Mouse (Mus musculus) limb, embryonic 15.5 days (tissue): ENCODE data around the gene Gypa. TPM values are rescaled to one million over a fixed set of nuclear protein-coding genes. Genes with fewer than 3 reads are reported as not detected.

Experiments used
- ATAC-seq: fragments of 200-750 bp; cut with Nextera tagmentation; 2 replicates; pipeline ENCODE4 v1.8.0; 2017; ENCODE audit warnings: low read depth, moderate TSS enrichment; ENCODE audit not compliant: insufficient number of reproducible peaks, low FRiP score, low TSS enrichment
- H3K27ac ChIP-seq: fragments of 300-500 bp; sonication (generic); 2 replicates; pipeline ENCODE4 v1.5.1; 2015; ENCODE audit warnings: moderate library complexity, mild to moderate bottlenecking, inconsistent platforms
- H3K27me3 ChIP-seq: fragments of 300-500 bp; sonication (generic); 2 replicates; pipeline ENCODE4 v1.6.1; 2015; ENCODE audit warnings: inconsistent platforms
- H3K36me3 ChIP-seq: fragments of 300-500 bp; sonication (generic); 2 replicates; pipeline ENCODE4 v1.6.1; 2015; ENCODE audit warnings: inconsistent platforms
- H3K4me1 ChIP-seq: fragments of 300-500 bp; sonication (generic); 2 replicates; pipeline ENCODE4 v1.6.1; 2015; ENCODE audit warnings: inconsistent platforms
- H3K4me2 ChIP-seq: fragments of 300-500 bp; sonication (generic); 2 replicates; pipeline ENCODE4 v1.6.1; 2015; ENCODE audit warnings: mild to moderate bottlenecking, inconsistent platforms
- H3K4me3 ChIP-seq: fragments of 300-500 bp; sonication (generic); 2 replicates; pipeline ENCODE4 v1.5.1; 2015; ENCODE audit warnings: mild to moderate bottlenecking, inconsistent platforms
- H3K9ac ChIP-seq: fragments of 300-500 bp; sonication (generic); 2 replicates; pipeline ENCODE4 v1.6.1; 2015; ENCODE audit warnings: inconsistent platforms
- H3K9me3 ChIP-seq: fragments of 300-500 bp; sonication (generic); 2 replicates; pipeline ENCODE4 v1.6.1; 2016; ENCODE audit warnings: inconsistent platforms
- WGBS: fragments of 180-500 bp; shearing (Covaris S2); methylation state at CpG from one replicate; pipeline ENCODE4 v1.1.7; 2015; 5-methylcytosine and 5-hydroxymethylcytosine counted together
- polyA plus RNA-seq: library from polyadenylated mRNA; unstranded; fragments of >200 nt; fragmentation: Nextera tagmentation; extraction: Ambion mirVana; gene quantifications from 2 replicates; pipeline ENCODE4 v1.2.1, GENCODE M21; 2015

The Gypa gene
- polyA plus RNA-seq: 5.7 and 9.4 TPM in 2 replicates

GRCm38 (mm10) chr8:80493523-80494345 lies at the start of gene Gypa:
Gypa (plus strand) TSS chr8:80493781.
- Histone ChIP-seq H3K9me3 (no peaks in the 10 kb centered on the region), H3K27me3 (no peaks in the 10 kb centered on the region), H3K9ac (0 out of 2 replicates have a peak within 1 kb of the TSS, but pooled peaks have one; percentile 26), H3K4me2 (peak within 1 kb of the TSS; percentile 80), H3K27ac (no peak within 1 kb of the TSS), H3K4me1 (0 out of 2 replicates have a peak, but pooled peaks cover 7% of the 10 kb centered on the region), H3K4me3 (peak within 1 kb of the TSS; percentile 50), H3K36me3 (no peaks in the 10 kb centered on the region)
- WGBS: 28% methylated on average over 14 of the region's 14 CpGs
- ATAC-seq: no peak

GRCm38 (mm10) chr8:80444534-80445072 lies 49.0 kb upstream of the Gypa start:
- Histone ChIP-seq H3K4me2 (no peak overlapping the region), H3K9ac (no peak overlapping the region), H3K27ac (no peak overlapping the region), H3K4me1 (no peaks in the 10 kb centered on the region), H3K27me3 (no peaks in the 10 kb centered on the region), H3K9me3 (no peaks in the 10 kb centered on the region), H3K36me3 (no peaks in the 10 kb centered on the region), H3K4me3 (no peak overlapping the region)
- no peak for ATAC-seq
- WGBS: 68% methylated on average over 4 of the region's 4 CpGs

DNA sequence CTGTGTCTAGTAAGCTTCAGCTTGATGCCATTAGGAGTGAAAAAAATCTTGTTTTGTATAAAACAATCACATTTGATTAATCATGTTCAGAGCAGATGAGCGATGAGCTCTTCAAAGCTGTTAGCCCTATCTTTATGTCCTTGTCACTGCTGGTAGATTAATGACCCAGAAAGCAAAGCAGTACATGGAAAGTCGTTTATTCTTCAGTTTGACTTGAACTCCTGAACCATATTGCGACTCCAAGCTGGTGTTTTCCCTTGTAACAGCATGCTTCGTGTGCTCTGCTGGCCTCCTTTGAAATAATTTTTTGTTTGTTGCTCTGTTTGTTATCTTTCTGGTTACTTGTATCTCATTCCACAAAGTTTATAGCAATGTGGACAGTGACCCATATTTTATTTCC lies 46.4 kb upstream of the Gypa start:
- Histone ChIP-seq H3K27ac (no peak overlapping the region), H3K27me3 (no peaks in the 10 kb centered on the region), H3K4me2 (no peak overlapping the region), H3K9ac (no peak overlapping the region), H3K4me1 (0 out of 2 replicates have a peak, but pooled peaks cover 3% of the 10 kb centered on the region), H3K9me3 (no peaks in the 10 kb centered on the region), H3K36me3 (no peaks in the 10 kb centered on the region), H3K4me3 (no peak overlapping the region)
- ATAC-seq: no peak
- 66% methylated on average over 4 of the region's 4 CpGs for WGBS

DNA sequence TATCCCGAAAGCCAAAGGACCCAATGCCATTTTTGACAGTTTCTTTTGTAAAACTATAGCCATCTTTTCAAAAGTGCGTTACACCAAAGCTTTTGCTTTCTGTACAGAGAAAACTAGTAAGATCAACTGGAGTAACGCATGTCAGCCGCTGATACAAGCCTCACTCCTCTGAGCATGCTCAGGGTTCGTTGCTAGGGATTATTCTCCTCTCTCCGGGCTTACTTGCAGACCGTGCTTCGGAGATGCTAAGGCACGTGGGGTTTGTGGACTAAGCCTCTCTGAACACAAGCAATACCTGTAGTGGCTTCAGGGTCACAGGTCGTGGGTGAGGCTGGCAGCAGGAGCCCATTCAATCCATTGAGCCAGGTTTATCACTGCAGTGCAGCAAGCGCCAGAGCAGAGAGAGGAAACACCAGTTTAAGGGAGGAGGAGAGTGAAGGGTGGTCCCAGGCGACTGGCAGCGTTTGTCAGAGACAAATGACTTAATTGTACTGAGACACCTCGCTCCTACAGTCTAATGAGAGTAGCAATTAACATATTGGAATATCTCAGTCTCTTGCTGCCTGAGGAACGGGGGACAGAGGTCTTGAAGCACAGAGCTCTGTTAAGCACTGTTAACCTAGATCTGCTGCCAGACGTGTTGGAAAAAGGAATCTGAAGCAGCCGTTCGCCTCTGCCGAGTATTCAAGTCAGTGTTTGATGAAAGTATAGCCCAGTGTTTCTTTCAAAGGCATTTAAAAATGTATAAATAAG lies 41.5 kb upstream of the Gypa start:
- Histone ChIP-seq H3K9ac (no peak overlapping the region), H3K27me3 (no peaks in the 10 kb centered on the region), H3K4me3 (no peak overlapping the region), H3K4me2 (no peak overlapping the region), H3K27ac (no peak overlapping the region), H3K9me3 (no peaks in the 10 kb centered on the region), H3K36me3 (no peaks in the 10 kb centered on the region), H3K4me1 (0 out of 2 replicates have a peak, but pooled peaks cover 3% of the 10 kb centered on the region)
- ATAC-seq: no peak
- WGBS: 45% methylated on average over 19 of the region's 19 CpGs

DNA sequence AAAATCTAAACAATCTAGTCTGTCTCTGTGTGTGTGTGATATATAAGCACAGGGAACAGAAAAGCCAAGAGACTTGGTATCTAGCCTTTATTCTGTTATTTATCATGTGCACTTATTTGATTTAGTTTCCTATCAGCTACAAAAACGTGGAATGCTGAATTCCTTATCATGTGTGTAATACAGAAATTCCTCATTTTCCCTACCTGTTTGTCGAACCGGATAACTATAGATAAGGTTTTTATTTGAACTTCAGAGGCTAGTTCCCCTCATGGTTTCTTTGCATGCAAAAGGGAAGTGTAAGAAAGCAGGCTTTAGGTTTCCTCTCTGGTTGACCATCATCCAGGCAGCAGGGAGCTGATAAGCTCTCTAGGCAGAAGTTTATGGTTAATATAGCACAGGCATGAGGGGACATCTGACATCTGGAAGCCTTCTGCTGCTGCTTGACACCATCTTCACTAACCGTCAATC lies 30.1 kb upstream of the Gypa start:
- Histone ChIP-seq H3K36me3 (no peaks in the 10 kb centered on the region), H3K4me2 (no peak overlapping the region), H3K4me1 (no peaks in the 10 kb centered on the region), H3K27me3 (no peaks in the 10 kb centered on the region), H3K9me3 (no peaks in the 10 kb centered on the region), H3K27ac (no peak overlapping the region), H3K4me3 (no peak overlapping the region), H3K9ac (no peak overlapping the region)
- WGBS: 70% methylated on average over 4 of the region's 4 CpGs
- no peak for ATAC-seq

GRCm38 (mm10) chr8:80474971-80475370 lies 18.6 kb upstream of the Gypa start:
- no peak overlapping the region for H3K4me3 ChIP-seq
- H3K9ac ChIP-seq: no peak overlapping the region
- peaks cover 4% of the 10 kb centered on the region; the same call in 1 of the 2 replicates for H3K27me3 ChIP-seq
- no peak overlapping the region for H3K4me2 ChIP-seq
- H3K4me1 ChIP-seq: no peaks in the 10 kb centered on the region
- WGBS: 46% methylated on average over 7 of the region's 7 CpGs
- no peak overlapping the region for H3K27ac ChIP-seq
- no peaks in the 10 kb centered on the region for H3K36me3 ChIP-seq
- ATAC-seq: no peak
- H3K9me3 ChIP-seq: no peaks in the 10 kb centered on the region

GRCm38 (mm10) chr8:80478156-80478555 lies 15.4 kb upstream of the Gypa start:
- Histone ChIP-seq H3K4me1 (peaks cover 3% of the 10 kb centered on the region; the same call in 1 of the 2 replicates), H3K36me3 (no peaks in the 10 kb centered on the region), H3K4me3 (no peak overlapping the region), H3K9me3 (no peaks in the 10 kb centered on the region), H3K9ac (no peak overlapping the region), H3K4me2 (no peak overlapping the region), H3K27me3 (peaks cover 4% of the 10 kb centered on the region; the same call in 1 of the 2 replicates), H3K27ac (no peak overlapping the region)
- ATAC-seq: no peak
- 85% methylated on average over 5 of the region's 5 CpGs for WGBS

DNA sequence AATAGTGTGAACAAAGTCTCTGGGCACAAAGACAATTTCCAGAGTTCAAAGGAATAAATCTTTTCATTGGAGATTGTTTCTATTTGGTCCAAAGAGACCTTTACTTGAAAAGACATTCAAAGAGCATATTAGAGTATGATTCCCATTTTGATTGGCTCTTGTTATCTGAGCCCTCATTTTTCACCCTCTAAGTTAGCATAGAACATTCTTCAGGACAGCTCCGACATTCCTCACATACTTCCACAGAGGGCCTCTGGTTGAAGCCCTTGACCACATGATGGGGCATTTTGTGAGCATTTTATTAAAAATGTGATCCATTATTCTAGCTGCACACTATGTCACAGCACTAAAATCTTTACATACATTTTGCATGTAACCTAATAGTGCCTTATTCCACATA lies 14.5 kb upstream of the Gypa start:
- Histone ChIP-seq H3K9ac (no peak overlapping the region), H3K27ac (no peak overlapping the region), H3K4me1 (peaks cover 3% of the 10 kb centered on the region; the same call in 1 of the 2 replicates), H3K4me2 (no peak overlapping the region), H3K27me3 (peaks cover 8% of the 10 kb centered on the region; the same call in 1 of the 2 replicates), H3K9me3 (no peaks in the 10 kb centered on the region), H3K36me3 (no peaks in the 10 kb centered on the region), H3K4me3 (no peak overlapping the region)
- ATAC-seq: no peak
- 68% methylated on average over 1 of the region's 1 CpGs for WGBS

GRCm38 (mm10) chr8:80482173-80482572 lies 11.4 kb upstream of the Gypa start:
- Histone ChIP-seq H3K36me3 (no peaks in the 10 kb centered on the region), H3K4me1 (peaks cover 3% of the 10 kb centered on the region; the same call in 1 of the 2 replicates), H3K27me3 (peaks cover 5% of the 10 kb centered on the region; the same call in 1 of the 2 replicates), H3K9me3 (no peaks in the 10 kb centered on the region), H3K4me2 (no peak overlapping the region), H3K27ac (no peak overlapping the region), H3K9ac (no peak overlapping the region), H3K4me3 (no peak overlapping the region)
- ATAC-seq: no peak
- WGBS: 69% methylated on average over 6 of the region's 6 CpGs

- H3K4me2 ChIP-seq: peak overlapping the region; percentile 32
- H3K9ac ChIP-seq: no peak overlapping the region
- 0 out of 2 replicates have a peak, but pooled peaks cover 3% of the 10 kb centered on the region for H3K27me3 ChIP-seq
- ATAC-seq: no peak
- no peak overlapping the region for H3K27ac ChIP-seq
- peak overlapping the region; percentile 10; the same call in 1 of the 2 replicates for H3K4me3 ChIP-seq
- WGBS: 28% methylated on average over 16 of the region's 16 CpGs
- H3K9me3 ChIP-seq: no peaks in the 10 kb centered on the region
- no peaks in the 10 kb centered on the region for H3K36me3 ChIP-seq
- peaks cover 3% of the 10 kb centered on the region; the same call in 1 of the 2 replicates for H3K4me1 ChIP-seq
Observed at GRCm38 (mm10) chr8:80482822-80483774, 10.5 kb upstream of the Gypa start.

DNA sequence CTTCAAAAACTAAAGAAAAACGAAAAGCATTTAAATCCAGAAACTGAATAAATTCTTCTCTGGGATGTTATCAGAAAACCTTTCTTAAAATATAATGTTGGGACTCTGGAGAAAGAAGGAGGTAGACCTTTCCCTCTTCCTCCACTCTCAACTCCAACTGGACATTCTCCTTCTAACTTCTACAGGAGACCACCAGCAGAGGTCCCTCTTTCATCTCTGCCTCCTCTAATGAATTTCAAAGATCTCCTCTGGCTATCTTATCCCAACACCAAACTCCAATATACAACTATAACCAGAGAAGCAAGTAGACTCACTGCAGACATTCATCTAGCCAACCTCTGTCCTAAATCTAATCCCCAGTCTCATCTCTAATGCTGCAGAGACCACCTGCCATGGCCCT lies 2.0 kb upstream of the Gypa start:
- no peak for ATAC-seq

More for the DNA sequence above, 2.0 kb upstream of the Gypa start:
- H3K9ac ChIP-seq: no peak overlapping the region
- H3K9me3 ChIP-seq: no peaks in the 10 kb centered on the region
- 0 out of 2 replicates have a peak, but pooled peaks cover 7% of the 10 kb centered on the region for H3K4me1 ChIP-seq
- H3K27ac ChIP-seq: no peak overlapping the region
- H3K27me3 ChIP-seq: no peaks in the 10 kb centered on the region
- H3K4me3 ChIP-seq: no peak overlapping the region
- 50% methylated on average over 1 of the region's 1 CpGs for WGBS
- H3K4me2 ChIP-seq: no peak overlapping the region
- no peaks in the 10 kb centered on the region for H3K36me3 ChIP-seq
